Mouse (Mus musculus) left cerebral cortex, adult 11 months (tissue): ENCODE data around the gene Dyrk1b.
"Not testable (repeated sequence)": the region's sequence is repeated elsewhere in the genome, so short reads cannot be mapped to it uniquely, and the experiment has no call there.

Experiments used
- DNase-seq: peaks from one replicate; pipeline ENCODE4 v3.0.0; 2022; ENCODE audit warnings: low spot score

Dyrk1b gene

GRCm38 (mm10) chr7:28195414-28196098 lies 16.3 kb downstream of the Dyrk1b start:
- DNase-seq: no peak

GRCm38 (mm10) chr7:28196528-28196927 lies 17.3 kb downstream of the Dyrk1b start:
- no peak for DNase-seq

GRCm38 (mm10) chr7:28199054-28199453 lies 19.8 kb downstream of the Dyrk1b start:
- no peak for DNase-seq

GRCm38 (mm10) chr7:28203207-28204108 lies 24.2 kb downstream of the Dyrk1b start:
- no peak for DNase-seq

- no peak for DNase-seq
Observed at GRCm38 (mm10) chr7:28206044-28206600, 26.9 kb downstream of the Dyrk1b start.

GRCm38 (mm10) chr7:28208396-28208987 lies 29.2 kb downstream of the Dyrk1b start:
- no peak for DNase-seq

GRCm38 (mm10) chr7:28208988-28209508 lies 29.8 kb downstream of the Dyrk1b start:
- peak; percentile 47 for DNase-seq

- no peak for DNase-seq
Observed at GRCm38 (mm10) chr7:28210731-28211130, 31.5 kb downstream of the Dyrk1b start.

GRCm38 (mm10) chr7:28214142-28214541 lies 34.9 kb downstream of the Dyrk1b start:
- no peak for DNase-seq

GRCm38 (mm10) chr7:28215950-28216349 lies 36.7 kb downstream of the Dyrk1b start:
- DNase-seq: not testable (repeated sequence)

- not testable (repeated sequence) for DNase-seq
Observed at GRCm38 (mm10) chr7:28217811-28218210, 38.5 kb downstream of the Dyrk1b start.

GRCm38 (mm10) chr7:28218951-28219740 lies 39.9 kb downstream of the Dyrk1b start:
- DNase-seq: peak; percentile 46

- not testable (repeated sequence) for DNase-seq
Observed at GRCm38 (mm10) chr7:28226836-28227235, 47.6 kb downstream of the Dyrk1b start.

- DNase-seq: not testable (repeated sequence)
Observed at GRCm38 (mm10) chr7:28227421-28227820, 48.2 kb downstream of the Dyrk1b start.
